Mouse (Mus musculus) heart, adult 9 months (tissue): Measurements from ENCODE around the gene Mul1.
"Not testable (repeated sequence)": the region's sequence is repeated elsewhere in the genome, so short reads cannot be mapped to it uniquely, and the experiment has no call there.

Experiments
- DNase-seq, 2 experiments: peaks; one replicate each; pipeline ENCODE4 v3.0.0; 2022; ENCODE audit warnings: low spot score in 2 of 2

Gene Mul1

GRCm38 (mm10) chr4:138434347-138435316, at the start of gene Mul1:
Gene Mul1, plus strand, starts transcription at chr4:138434671.
- DNase-seq: peak; percentile 94

GRCm38 (mm10) chr4:138393703-138394102, 40.8 kb upstream of the Mul1 start:
- DNase-seq: no peak

DNA sequence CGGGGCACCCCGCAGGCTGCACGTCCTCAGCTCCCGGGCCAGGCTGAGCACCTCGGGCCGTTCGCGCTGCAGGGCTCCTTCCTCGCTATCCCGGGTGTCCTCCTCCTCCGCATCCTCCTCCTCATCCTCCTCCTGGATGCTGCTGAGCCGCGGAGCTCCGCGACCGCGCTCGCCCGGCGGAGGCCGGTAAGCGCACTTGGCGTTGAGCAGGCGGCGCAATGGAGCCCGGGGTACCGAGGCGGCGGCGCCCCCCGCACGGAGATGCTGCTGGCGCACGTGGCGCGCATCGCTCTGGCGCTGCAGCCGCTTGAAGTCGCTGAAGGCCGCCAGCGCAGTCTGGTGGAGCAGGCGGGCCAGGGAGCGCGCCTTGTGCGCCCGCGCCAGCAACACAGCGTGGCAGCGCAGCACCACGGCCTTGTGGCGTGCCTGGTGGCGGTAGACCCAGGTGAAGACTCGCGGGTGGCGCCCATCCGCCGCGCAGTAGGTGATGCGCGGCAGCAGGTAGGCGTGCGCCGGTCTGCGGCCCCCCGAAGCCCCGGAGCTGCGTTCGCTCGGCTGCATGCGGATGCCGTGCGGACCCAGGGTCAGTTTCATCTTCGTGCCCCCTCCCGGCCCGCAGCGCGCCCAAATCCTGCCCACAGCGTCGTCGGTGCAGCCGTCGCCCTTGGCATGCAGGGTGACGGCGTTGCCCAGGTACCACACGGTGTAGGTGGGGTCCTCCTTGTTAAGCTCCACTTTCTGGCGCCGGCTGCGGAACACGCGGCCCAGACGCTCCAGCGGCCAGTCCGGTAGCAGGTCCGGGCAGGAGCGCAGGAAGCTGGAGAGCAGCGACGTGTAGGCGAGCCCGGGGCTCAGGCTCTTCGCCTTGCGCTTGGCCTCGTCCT, 39.1 kb upstream of the Mul1 start:
- no peak for DNase-seq

GRCm38 (mm10) chr4:138395971-138396645, 38.4 kb upstream of the Mul1 start, which contains the start of gene Fam43b:
Gene Fam43b, minus strand, starts transcription at chr4:138396528.
- DNase-seq: no peak

DNA sequence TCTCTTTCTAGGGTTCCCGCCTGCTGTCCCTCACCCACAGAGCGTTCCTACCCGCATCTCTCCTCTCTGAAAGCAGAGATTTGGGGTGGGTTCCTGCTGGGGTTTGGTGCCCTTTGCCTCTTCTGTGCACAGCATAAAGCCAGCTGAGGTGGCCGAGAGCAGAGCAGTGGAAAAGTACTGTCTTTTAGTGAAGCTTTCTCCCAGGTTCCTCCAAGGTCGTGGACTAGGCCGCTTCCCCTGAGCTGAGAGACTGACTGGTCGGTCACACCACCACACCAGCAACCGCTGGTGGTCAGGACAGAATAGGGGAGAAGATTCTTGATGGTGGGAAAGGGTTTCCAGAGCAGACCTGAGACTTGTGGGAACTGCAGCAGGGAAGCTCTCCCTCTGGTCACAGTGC, 37.8 kb upstream of the Mul1 start:
- DNase-seq: no peak

DNA sequence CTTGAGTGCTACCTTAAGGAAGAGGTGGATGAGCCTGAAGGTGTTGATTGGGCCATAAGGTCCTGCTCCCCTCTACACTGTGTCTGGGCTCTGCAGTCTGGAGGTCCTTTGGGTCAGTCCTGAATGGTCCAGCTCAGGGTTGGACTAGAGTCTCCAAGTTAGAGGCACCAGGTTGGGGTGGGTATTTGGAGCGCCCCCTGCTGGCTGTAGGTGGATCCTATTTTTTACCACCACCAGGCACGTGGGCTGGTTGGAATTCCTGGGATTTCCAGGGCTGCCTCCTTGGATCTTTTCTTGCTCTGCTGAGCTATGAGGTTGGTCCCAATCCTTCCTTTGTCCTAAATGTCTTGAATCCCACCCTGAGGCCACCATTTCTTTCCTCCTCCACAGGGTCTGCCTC, 29.7 kb upstream of the Mul1 start:
- peak in 1 of 2 experiments; percentile 11 for DNase-seq

DNA sequence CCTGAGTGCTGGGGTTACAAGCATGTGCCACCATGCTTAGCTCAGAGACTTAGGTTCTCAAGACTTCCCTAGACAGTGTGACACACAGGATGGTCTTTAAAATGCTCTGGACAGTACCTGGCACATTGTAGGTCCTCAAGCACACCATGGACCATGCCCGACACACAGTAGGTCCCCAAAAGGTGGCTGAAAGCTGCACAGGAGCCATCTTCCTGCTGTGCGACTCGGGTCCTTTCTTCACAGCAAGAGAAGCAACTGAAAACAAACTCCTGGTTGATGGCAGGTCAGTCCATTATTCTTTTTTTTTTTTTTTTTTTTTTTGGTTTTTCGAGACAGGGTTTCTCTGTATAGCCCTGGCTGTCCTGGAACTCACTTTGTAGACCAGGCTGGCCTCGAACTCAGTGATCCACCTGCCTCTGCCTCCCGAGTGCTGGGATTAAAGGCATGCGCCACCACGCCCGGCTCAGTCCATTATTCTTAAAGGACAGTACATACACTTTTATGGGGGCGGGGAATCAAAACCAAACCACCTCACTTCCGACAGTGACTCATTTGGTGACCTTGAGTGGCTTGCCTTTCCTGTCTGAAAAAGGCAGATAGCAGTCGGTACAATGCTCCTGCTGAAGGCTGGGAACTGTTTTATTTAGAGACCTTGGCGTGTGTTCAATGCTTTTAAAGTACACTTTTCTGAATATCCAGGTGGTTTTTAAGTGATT, 26.8 kb upstream of the Mul1 start:
- DNase-seq: peak; percentile 17 to 33

DNA sequence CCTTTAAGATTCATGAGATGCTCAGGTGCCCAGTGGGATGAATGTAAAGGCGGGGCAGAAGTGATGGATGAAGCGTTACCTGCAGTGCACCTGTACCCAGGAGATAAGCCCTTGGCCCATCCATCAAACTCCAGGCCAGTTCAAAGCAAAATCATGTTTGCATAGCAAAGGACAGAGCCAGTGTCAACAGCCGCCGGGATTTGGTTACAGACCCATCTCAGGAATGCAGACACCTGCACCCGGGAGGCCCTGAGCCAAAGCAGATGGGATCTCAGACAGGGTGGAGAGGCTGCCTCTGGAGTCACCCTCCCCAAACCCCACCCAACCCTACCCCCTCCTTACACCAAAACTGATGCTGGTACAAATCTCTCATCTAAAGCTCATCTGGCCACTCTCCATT, 23.5 kb upstream of the Mul1 start:
- DNase-seq: no peak

GRCm38 (mm10) chr4:138411504-138412121, 22.9 kb upstream of the Mul1 start:
- no peak for DNase-seq

GRCm38 (mm10) chr4:138414725-138415124, 19.7 kb upstream of the Mul1 start:
- DNase-seq: peak in 1 of 2 experiments; percentile 21

DNA sequence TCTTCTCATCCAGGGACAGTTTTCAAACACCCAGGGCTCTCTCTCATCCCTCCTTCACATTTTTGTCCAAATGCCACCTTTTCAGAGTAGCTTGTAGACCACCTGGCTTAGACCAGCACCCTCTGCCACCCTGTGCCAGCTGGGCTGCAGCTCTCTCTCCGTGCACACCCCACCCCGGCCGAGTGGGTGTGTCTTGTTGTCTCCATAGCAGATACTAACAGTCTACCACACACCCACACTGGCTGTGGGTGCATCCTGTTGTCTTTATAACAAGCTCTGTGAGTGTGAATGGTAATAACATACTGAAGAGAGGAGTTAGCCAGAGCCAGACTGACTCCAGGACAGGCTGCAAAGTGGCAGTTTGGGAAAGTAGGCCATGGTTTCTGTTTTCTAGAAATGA, 18.5 kb upstream of the Mul1 start:
- DNase-seq: no peak

DNA sequence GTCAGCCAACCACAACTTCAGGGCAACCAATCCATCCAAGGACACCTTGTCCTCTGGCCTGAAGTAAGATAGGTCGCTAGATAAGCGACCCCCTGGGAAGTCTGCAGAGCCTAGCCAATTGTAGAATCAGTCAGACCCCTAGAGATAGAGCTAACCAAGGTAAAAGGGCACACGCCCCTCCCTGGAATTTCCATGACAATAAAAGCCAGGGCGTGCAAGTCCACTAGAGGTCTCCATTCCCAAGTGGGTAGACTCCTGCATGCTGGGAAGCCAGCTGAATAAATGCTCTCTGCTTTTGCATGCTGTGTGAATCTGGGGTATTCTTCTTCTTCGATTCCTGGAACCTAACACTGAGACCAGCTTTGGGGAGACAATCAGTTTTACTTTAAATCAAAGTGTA, 18.1 kb upstream of the Mul1 start:
- DNase-seq: no peak

GRCm38 (mm10) chr4:138417882-138418281, 16.6 kb upstream of the Mul1 start:
- no peak for DNase-seq

- DNase-seq: no peak
Measured at GRCm38 (mm10) chr4:138418340-138418957, 16.0 kb upstream of the Mul1 start.

- DNase-seq: no peak
Measured at GRCm38 (mm10) chr4:138425028-138425427, 9.4 kb upstream of the Mul1 start.

DNA sequence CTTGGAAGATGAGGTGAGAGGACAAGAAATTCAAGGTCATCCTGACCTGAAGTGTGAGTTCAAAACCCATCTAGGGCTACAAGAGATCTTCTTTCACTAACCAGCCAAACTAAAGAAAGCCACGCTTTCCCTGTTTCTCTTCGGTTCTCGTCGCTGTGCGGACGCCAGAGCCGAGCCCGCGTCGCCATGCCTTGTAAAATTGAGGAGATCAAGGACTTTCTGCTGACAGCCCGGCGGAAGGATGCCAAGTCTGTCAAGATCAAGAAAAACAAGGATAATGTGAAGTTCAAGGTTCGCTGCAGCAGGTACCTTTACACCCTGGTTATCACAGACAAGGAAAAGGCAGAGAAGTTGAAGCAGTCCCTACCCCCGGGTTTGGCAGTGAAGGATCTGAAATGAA, 8.9 kb upstream of the Mul1 start:
- DNase-seq: not testable (repeated sequence)

DNA sequence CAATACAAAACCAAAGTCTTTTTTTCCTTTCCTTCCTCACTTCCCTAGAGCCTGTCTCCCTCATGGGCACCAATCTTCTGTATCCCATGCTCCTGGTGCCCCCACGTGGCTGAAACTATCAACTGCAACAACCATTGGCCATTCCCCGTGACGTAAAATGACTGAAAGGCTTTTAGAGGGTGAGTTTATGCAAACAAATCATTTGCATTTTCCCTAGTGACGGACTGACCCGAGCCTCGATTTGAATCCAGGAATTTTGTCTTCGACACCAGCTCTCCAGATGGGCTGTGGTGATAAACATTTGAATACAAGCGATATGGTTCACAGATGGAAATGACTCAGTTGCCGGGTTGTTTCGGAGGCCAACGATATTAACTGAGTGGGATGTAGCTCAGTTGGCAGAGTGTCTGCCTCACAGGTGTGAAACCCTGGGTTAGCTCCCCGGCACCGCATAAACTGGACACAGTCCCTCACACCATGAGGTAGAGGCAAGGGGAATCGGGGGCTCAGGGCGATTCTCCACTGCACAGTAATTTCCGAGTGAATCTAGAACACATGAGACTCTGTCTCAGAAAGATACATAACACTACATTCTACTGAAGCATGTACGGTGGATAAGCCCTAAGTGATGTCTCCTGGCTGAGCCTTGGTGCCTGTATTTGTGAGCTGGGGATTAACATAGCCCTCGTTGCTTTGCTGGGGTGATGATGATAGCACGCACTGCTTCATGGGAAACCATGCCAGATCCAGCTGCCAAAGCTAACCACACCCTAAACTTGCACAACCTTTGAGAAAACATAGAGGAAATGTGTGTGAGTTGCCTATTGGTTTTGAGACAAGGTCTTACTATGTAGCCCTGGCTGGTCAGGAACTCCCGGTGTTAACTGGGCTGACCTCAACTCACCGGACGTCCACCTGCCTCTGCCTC, 7.4 kb upstream of the Mul1 start:
- DNase-seq: peak; percentile 75 to 85

DNA sequence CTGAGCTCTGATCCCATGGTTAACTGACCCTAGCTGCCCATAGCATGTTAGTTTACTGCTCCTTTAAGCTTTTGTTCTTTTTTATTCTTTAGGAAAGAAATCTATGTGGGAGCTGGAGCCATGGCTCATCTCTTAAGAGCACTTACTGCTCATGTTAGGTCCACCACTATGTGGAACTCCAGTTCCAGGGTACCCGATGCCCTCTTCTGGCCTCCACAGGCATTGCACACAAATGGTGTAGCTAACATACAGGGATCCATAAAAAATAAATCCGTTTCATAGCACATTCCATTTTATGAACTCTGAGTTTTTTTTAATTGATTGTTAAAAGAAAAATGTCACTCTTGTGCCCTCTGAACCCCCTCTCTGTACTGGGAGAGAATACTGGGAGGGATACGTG, 4.7 kb upstream of the Mul1 start:
- DNase-seq: no peak

- DNase-seq: no peak
Measured at GRCm38 (mm10) chr4:138431340-138431739, 3.1 kb upstream of the Mul1 start.
